Mouse (Mus musculus): Measurements from ENCODE around the gene Gm21985. TPM values are rescaled to one million over a fixed set of nuclear protein-coding genes. Genes with fewer than 3 reads are reported as not detected.

Gm21985 gene
- polyA plus RNA-seq, 1 experiment from 2014 or later, result not detected

GRCm38 (mm10) chr2:112315638-112316037, 49.5 kb downstream of the Gm21985 start:
- Histone ChIP-seq H3K27me3 (ENCODE audit: control insufficient read depth, insufficient read depth, low read length) (no peaks in the 10 kb centered on the region), H3K4me3 (ENCODE audit: low read depth, low read length) (no peak overlapping the region)
- ATAC-seq (replicated peaks; ENCODE audit: insufficient number of reproducible peaks, low FRiP score, low TSS enrichment, low read depth), result no peak

GRCm38 (mm10) chr2:112318227-112318626, 52.1 kb downstream of the Gm21985 start:
- Histone ChIP-seq H3K9me3 (replicated peaks; ENCODE audit: control insufficient read depth, low read length) (no peaks in the 10 kb centered on the region), H3K4me1 (ENCODE audit: control insufficient read depth, insufficient read depth, low read length) (no peaks in the 10 kb centered on the region)
- WGBS, result 93% methylated on average over 2 of the region's 2 CpGs

More at GRCm38 (mm10) chr2:112315638-112316037, 49.5 kb downstream of the Gm21985 start:
- no peak overlapping the region for H3K4me2 ChIP-seq (ENCODE audit: low read depth, low read length)
- no peaks in the 10 kb centered on the region for H3K4me1 ChIP-seq (ENCODE audit: control insufficient read depth, insufficient read depth, low read length)
- DNase-seq (ENCODE audit: low spot score), result no peak
- no peaks in the 10 kb centered on the region for H3K9me3 ChIP-seq (replicated peaks; ENCODE audit: control insufficient read depth, low read length)
- no peaks in the 10 kb centered on the region for H3K36me3 ChIP-seq (replicated peaks; ENCODE audit: control insufficient read depth, insufficient read depth, low read depth, low read length)
- H3K9ac ChIP-seq (replicated peaks; ENCODE audit: low read length), result no peak overlapping the region
- no peak overlapping the region for H3K27ac ChIP-seq (replicated peaks; ENCODE audit: low read depth, low read length)
- 89% methylated on average over 7 of the region's 7 CpGs for WGBS

DNA sequence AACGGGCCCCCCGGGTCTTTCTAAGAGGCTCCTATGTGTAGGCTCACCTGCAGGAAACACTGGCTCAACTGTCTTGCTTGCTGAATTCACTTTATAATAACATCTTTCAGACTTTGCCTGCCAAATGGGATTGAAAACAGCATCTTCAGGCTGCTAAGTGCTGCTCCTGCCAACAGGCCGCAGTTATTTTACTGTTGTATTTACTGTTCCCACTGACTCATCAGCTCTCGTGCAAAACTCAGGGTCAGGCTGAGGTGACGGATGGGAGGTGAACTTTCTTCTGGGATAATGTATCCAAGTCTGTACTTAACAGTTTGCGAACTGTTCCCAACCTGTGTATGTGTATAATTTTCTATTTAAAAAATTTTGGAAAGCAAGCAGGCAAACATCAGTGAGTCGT, 52.8 kb downstream of the Gm21985 start:
- no peak overlapping the region for H3K27ac ChIP-seq (replicated peaks; ENCODE audit: low read depth, low read length)
- H3K9me3 ChIP-seq (replicated peaks; ENCODE audit: control insufficient read depth, low read length), result no peaks in the 10 kb centered on the region
- H3K27me3 ChIP-seq (ENCODE audit: control insufficient read depth, insufficient read depth, low read length), result no peaks in the 10 kb centered on the region
- DNase-seq (ENCODE audit: low spot score) (no peak), ATAC-seq (replicated peaks; ENCODE audit: insufficient number of reproducible peaks, low FRiP score, low TSS enrichment, low read depth) (no peak)
- H3K4me1 ChIP-seq (ENCODE audit: control insufficient read depth, insufficient read depth, low read length), result no peaks in the 10 kb centered on the region
- H3K9ac ChIP-seq (replicated peaks; ENCODE audit: low read length), result no peak overlapping the region
- no peak overlapping the region for H3K4me3 ChIP-seq (ENCODE audit: low read depth, low read length)
- H3K36me3 ChIP-seq (replicated peaks; ENCODE audit: control insufficient read depth, insufficient read depth, low read depth, low read length), result no peaks in the 10 kb centered on the region
- H3K4me2 ChIP-seq (ENCODE audit: low read depth, low read length), result no peak overlapping the region
- 87% methylated on average over 7 of the region's 7 CpGs for WGBS

More at GRCm38 (mm10) chr2:112318227-112318626, 52.1 kb downstream of the Gm21985 start:
- Histone ChIP-seq H3K27ac (replicated peaks; ENCODE audit: low read depth, low read length) (no peak overlapping the region), H3K36me3 (replicated peaks; ENCODE audit: control insufficient read depth, insufficient read depth, low read depth, low read length) (no peaks in the 10 kb centered on the region), H3K27me3 (ENCODE audit: control insufficient read depth, insufficient read depth, low read length) (no peaks in the 10 kb centered on the region), H3K9ac (replicated peaks; ENCODE audit: low read length) (no peak overlapping the region), H3K4me2 (ENCODE audit: low read depth, low read length) (no peak overlapping the region), H3K4me3 (ENCODE audit: low read depth, low read length) (no peak overlapping the region)
- ATAC-seq (replicated peaks; ENCODE audit: insufficient number of reproducible peaks, low FRiP score, low TSS enrichment, low read depth), result no peak
- no peak for DNase-seq (ENCODE audit: low spot score)

- H3K9ac ChIP-seq (replicated peaks; ENCODE audit: low read length), result no peak overlapping the region
- H3K4me3 ChIP-seq (ENCODE audit: low read depth, low read length), result no peak overlapping the region
- ATAC-seq (replicated peaks; ENCODE audit: insufficient number of reproducible peaks, low FRiP score, low TSS enrichment, low read depth) (no peak), DNase-seq (ENCODE audit: low spot score) (no peak)
- WGBS, result 81% methylated on average over 11 of the region's 11 CpGs
- H3K27me3 ChIP-seq (ENCODE audit: control insufficient read depth, insufficient read depth, low read length), result no peaks in the 10 kb centered on the region
- H3K36me3 ChIP-seq (replicated peaks; ENCODE audit: control insufficient read depth, insufficient read depth, low read depth, low read length), result no peaks in the 10 kb centered on the region
- H3K27ac ChIP-seq (replicated peaks; ENCODE audit: low read depth, low read length), result no peak overlapping the region
- H3K9me3 ChIP-seq (replicated peaks; ENCODE audit: control insufficient read depth, low read length), result no peaks in the 10 kb centered on the region
- H3K4me1 ChIP-seq (ENCODE audit: control insufficient read depth, insufficient read depth, low read length), result no peaks in the 10 kb centered on the region
- H3K4me2 ChIP-seq (ENCODE audit: low read depth, low read length), result no peak overlapping the region
Observed at GRCm38 (mm10) chr2:112328069-112328777, 62.1 kb downstream of the Gm21985 start.

DNA sequence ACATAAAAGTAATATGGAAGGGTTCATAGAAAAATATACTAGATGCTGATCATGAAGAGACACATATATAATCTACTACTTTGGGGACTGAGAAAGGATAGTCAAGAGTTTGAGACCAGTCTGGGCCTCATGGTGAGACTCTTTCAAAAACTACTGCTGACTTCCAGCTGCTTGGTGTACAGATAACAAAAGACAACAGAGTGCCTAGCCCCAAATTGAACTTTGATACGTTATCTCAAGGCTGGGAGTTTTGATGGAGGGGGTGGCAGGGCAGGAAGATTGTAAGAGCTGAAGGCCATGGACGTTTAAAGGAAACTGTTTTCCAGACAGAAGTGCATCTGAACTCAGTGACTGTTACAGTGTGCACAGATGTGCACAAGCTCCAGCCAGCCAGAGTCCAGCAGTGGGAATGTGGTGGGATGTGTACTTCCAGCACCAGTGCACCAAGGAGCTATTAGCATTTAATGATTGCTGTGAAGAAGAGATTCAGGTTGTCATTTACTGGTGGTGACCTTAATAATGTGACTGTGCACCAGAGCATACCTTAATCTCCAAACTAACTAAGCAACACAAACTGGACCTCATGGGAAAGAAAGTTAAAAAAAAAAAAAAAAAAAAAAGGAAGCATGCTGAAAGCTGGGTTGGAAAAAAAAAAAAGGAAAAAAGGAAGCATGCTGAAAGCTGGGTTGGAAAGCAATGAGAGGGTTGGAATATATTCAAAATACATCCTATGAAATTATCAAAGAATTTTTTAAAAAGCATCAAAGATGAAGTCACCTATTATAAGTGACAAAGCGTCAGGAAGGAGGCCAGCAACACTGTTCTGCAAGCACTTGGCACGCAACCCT, 66.2 kb downstream of the Gm21985 start:
- Histone ChIP-seq H3K4me2 (ENCODE audit: low read depth, low read length) (no peak overlapping the region), H3K4me1 (ENCODE audit: control insufficient read depth, insufficient read depth, low read length) (no peaks in the 10 kb centered on the region), H3K36me3 (replicated peaks; ENCODE audit: control insufficient read depth, insufficient read depth, low read depth, low read length) (no peaks in the 10 kb centered on the region), H3K9me3 (replicated peaks; ENCODE audit: control insufficient read depth, low read length) (no peaks in the 10 kb centered on the region), H3K27ac (replicated peaks; ENCODE audit: low read depth, low read length) (no peak overlapping the region), H3K9ac (replicated peaks; ENCODE audit: low read length) (no peak overlapping the region), H3K27me3 (ENCODE audit: control insufficient read depth, insufficient read depth, low read length) (no peaks in the 10 kb centered on the region), H3K4me3 (ENCODE audit: low read depth, low read length) (no peak overlapping the region)
- WGBS, result 75% methylated on average over 4 of the region's 4 CpGs
- DNase-seq (ENCODE audit: low spot score) (no peak), ATAC-seq (replicated peaks; ENCODE audit: insufficient number of reproducible peaks, low FRiP score, low TSS enrichment, low read depth) (no peak)

DNA sequence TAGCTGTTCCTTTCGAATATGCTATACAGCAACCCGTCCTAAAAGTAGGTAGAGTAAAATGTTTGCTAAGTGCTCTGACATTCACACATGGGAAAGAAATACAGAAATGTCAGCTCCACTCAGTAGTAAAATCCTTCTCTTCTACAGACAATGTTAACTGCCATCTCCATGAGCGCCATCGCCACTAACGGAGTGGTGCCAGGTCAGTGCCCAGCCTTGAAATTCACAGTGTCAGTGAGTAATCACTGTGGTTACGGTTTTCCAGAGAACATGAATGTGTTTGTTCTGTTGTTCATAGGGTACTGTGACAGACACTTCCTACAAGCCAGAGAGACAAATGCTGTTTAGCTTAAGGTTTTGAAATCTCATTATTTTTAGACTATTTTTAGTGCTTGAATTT, 71.1 kb downstream of the Gm21985 start:
- Histone ChIP-seq H3K4me1 (ENCODE audit: control insufficient read depth, insufficient read depth, low read length) (no peaks in the 10 kb centered on the region), H3K4me2 (ENCODE audit: low read depth, low read length) (no peak overlapping the region), H3K4me3 (ENCODE audit: low read depth, low read length) (no peak overlapping the region), H3K36me3 (replicated peaks; ENCODE audit: control insufficient read depth, insufficient read depth, low read depth, low read length) (peaks cover 2% of the 10 kb centered on the region; the same call in 1 of the 2 replicates), H3K9me3 (replicated peaks; ENCODE audit: control insufficient read depth, low read length) (no peaks in the 10 kb centered on the region), H3K9ac (replicated peaks; ENCODE audit: low read length) (no peak overlapping the region), H3K27ac (replicated peaks; ENCODE audit: low read depth, low read length) (no peak overlapping the region), H3K27me3 (ENCODE audit: control insufficient read depth, insufficient read depth, low read length) (no peaks in the 10 kb centered on the region)
- WGBS, result 95% methylated on average over 6 of the region's 6 CpGs
- DNase-seq (ENCODE audit: low spot score) (no peak), ATAC-seq (replicated peaks; ENCODE audit: insufficient number of reproducible peaks, low FRiP score, low TSS enrichment, low read depth) (no peak)

DNA sequence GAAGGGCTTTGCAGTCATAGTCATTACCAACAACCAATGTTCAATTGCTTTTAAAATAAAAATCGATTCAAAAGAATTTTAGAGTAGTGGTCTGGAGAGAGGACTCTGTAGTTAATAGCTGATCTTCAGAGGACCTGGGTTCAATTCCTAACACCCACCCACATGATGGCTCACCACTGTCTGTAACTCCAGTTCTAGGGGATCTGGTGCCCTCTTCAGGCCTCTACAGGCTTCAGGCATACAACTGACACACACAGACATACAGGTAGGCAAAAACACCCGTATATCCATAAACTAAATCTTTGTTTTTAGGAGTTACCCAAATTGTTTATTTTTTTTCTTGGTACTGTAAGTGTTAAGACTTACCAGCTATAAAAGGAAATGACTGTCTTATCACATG, 73.6 kb downstream of the Gm21985 start:
- Histone ChIP-seq H3K27ac (replicated peaks; ENCODE audit: low read depth, low read length) (no peak overlapping the region), H3K4me3 (ENCODE audit: low read depth, low read length) (no peak overlapping the region), H3K9me3 (replicated peaks; ENCODE audit: control insufficient read depth, low read length) (no peaks in the 10 kb centered on the region), H3K4me1 (ENCODE audit: control insufficient read depth, insufficient read depth, low read length) (no peaks in the 10 kb centered on the region), H3K36me3 (replicated peaks; ENCODE audit: control insufficient read depth, insufficient read depth, low read depth, low read length) (peaks cover 2% of the 10 kb centered on the region; the same call in 1 of the 2 replicates), H3K9ac (replicated peaks; ENCODE audit: low read length) (no peak overlapping the region), H3K4me2 (ENCODE audit: low read depth, low read length) (no peak overlapping the region), H3K27me3 (ENCODE audit: control insufficient read depth, insufficient read depth, low read length) (no peaks in the 10 kb centered on the region)
- ATAC-seq (replicated peaks; ENCODE audit: insufficient number of reproducible peaks, low FRiP score, low TSS enrichment, low read depth) (no peak), DNase-seq (ENCODE audit: low spot score) (no peak)
- 88% methylated on average over 2 of the region's 2 CpGs for WGBS

DNA sequence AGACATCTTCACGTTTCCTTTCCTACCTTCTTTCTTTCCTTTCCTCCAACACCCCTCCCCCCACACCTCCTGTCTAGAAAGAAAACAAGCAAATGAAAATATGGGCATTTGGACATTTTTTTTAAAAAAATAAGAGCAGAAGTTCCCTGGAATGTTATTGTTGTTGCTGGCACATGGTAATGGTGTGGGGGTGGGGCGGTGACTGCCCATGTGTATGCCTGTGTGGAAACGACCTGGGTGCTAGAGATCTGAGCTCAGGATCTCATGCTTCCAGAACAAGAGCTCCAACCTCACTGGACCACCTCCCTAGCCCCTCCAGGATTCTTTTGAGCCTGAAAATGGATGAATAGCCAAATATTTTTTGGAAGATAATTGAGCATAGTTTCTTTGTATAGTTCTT, 75.0 kb downstream of the Gm21985 start:
- no peaks in the 10 kb centered on the region for H3K27me3 ChIP-seq (ENCODE audit: control insufficient read depth, insufficient read depth, low read length)
- ATAC-seq (replicated peaks; ENCODE audit: insufficient number of reproducible peaks, low FRiP score, low TSS enrichment, low read depth), result no peak
- H3K4me1 ChIP-seq (ENCODE audit: control insufficient read depth, insufficient read depth, low read length), result no peaks in the 10 kb centered on the region

More for the DNA sequence above, 75.0 kb downstream of the Gm21985 start:
- H3K4me2 ChIP-seq (ENCODE audit: low read depth, low read length), result no peak overlapping the region
- 66% methylated on average over 3 of the region's 3 CpGs for WGBS
- no peak for DNase-seq (ENCODE audit: low spot score)
- no peak overlapping the region for H3K4me3 ChIP-seq (ENCODE audit: low read depth, low read length)
- H3K9me3 ChIP-seq (replicated peaks; ENCODE audit: control insufficient read depth, low read length), result no peaks in the 10 kb centered on the region
- H3K27ac ChIP-seq (replicated peaks; ENCODE audit: low read depth, low read length), result no peak overlapping the region
- no peak overlapping the region for H3K9ac ChIP-seq (replicated peaks; ENCODE audit: low read length)
- peaks cover 2% of the 10 kb centered on the region; the same call in 1 of the 2 replicates for H3K36me3 ChIP-seq (replicated peaks; ENCODE audit: control insufficient read depth, insufficient read depth, low read depth, low read length)
